Mouse (Mus musculus) forebrain, postnatal 0 days (tissue): ENCODE data around the gene Zfp3. TPM values are rescaled to one million over a fixed set of nuclear protein-coding genes. Genes with fewer than 3 reads are reported as not detected.

Experiments
- ATAC-seq: fragments of 200-750 bp; cut with Nextera tagmentation; 2 replicates; pipeline ENCODE4 v1.8.0; 2017; ENCODE audit warnings: mild to moderate bottlenecking, moderate library complexity
- DNase-seq: peaks from one replicate; pipeline ENCODE4 v3.0.0-alpha.2; 2015
- H3K27ac ChIP-seq: fragments of 300-500 bp; sonication (generic); 2 replicates; pipeline ENCODE4 v1.5.1; 2014; ENCODE audit warnings: low read depth, mild to moderate bottlenecking, antibody characterized with exemption, low read length, moderate library complexity, mixed read lengths
- H3K27me3 ChIP-seq: fragments of 300-500 bp; sonication (generic); 2 replicates; pipeline ENCODE4 v1.6.1; 2014; ENCODE audit warnings: mild to moderate bottlenecking, low read length, mixed read lengths; ENCODE audit not compliant: insufficient read depth
- H3K36me3 ChIP-seq: fragments of 300-500 bp; sonication (generic); 2 replicates; pipeline ENCODE4 v1.6.1; 2014; ENCODE audit warnings: mild to moderate bottlenecking, moderate library complexity; ENCODE audit not compliant: insufficient read depth
- H3K4me1 ChIP-seq: fragments of 300-500 bp; sonication (generic); 2 replicates; pipeline ENCODE4 v1.6.1; 2014; ENCODE audit warnings: antibody characterized with exemption; ENCODE audit not compliant: insufficient read depth
- H3K4me2 ChIP-seq: fragments of 300-500 bp; sonication (generic); 2 replicates; pipeline ENCODE4 v1.6.1; 2014; ENCODE audit warnings: low read depth, mild to moderate bottlenecking, moderate library complexity
- H3K4me3 ChIP-seq: fragments of 300-500 bp; sonication (generic); 2 replicates; pipeline ENCODE4 v1.5.1; 2014; ENCODE audit warnings: low read depth, low read length, mixed read lengths
- H3K9ac ChIP-seq: fragments of 300-500 bp; sonication (generic); 2 replicates; pipeline ENCODE4 v1.6.1; 2014; ENCODE audit warnings: mild to moderate bottlenecking
- H3K9me3 ChIP-seq: fragments of 300-500 bp; sonication (generic); 2 replicates; pipeline ENCODE4 v1.6.1; 2016; ENCODE audit warnings: low read length
- CTCF ChIP-seq: sonication (generic); IDR thresholded peaks from 2 replicates; pipeline ENCODE4 v1.5.1; 2016; ENCODE audit warnings: antibody characterized with exemption, control low read depth, low read depth
- WGBS: fragments of 180-500 bp; shearing (Covaris S2); extraction: QIAGEN DNeasy Blood & Tissue Kit; methylation state at CpG from one replicate; pipeline ENCODE4 v1.1.7; 2014; 5-methylcytosine and 5-hydroxymethylcytosine counted together
- microRNA-seq, 2 experiments: library from miRNA; unstranded; fragments of <30 nt; microRNA quantifications; one replicate each; pipeline ENCODE4; 2016
- polyA plus RNA-seq: library from polyadenylated mRNA; unstranded; fragments of >200 nt; fragmentation: Nextera tagmentation; extraction: Ambion mirVana; gene quantifications from 2 replicates; pipeline ENCODE4 v1.2.1, GENCODE M21; 2015
- total RNA-seq: library from RNA; depleted of rRNA; stranded (reverse); fragments of >200 nt; gene quantifications from 2 replicates; pipeline ENCODE4 v1.2.3, GENCODE M21; 2014; rRNA removed

The Zfp3 gene
- total and polyA plus RNA-seq, 2 experiments from 2014 or later, result 13.4 to 15.1 TPM

DNA sequence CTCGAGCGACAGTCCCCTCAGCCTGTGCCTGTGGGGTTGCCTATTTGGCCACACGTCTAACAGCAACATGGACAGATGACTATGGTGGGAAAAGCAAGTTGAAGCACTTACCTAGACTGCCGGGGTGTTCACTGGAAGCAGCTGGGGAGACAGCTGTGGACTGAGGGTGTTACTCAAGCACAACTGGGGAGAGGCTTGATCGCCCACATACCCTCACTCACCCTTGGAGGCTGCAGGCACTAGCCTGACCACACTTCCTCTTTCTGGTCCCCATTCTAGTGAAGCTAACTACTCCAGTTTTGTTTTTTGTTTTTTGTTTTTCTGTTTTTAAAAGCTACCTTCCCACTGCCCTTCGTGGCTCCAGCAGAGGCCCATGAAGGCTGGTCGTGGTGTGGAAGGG, 48.4 kb downstream of the Zfp3 start, which contains the start of gene Scimp:
Gene Scimp (minus strand): TSS at position 222 of the 400 bp plus-strand sequence.
- no peak within 1 kb of the TSS for H3K4me3 ChIP-seq
- TF ChIP-seq CTCF, result no peak

DNA sequence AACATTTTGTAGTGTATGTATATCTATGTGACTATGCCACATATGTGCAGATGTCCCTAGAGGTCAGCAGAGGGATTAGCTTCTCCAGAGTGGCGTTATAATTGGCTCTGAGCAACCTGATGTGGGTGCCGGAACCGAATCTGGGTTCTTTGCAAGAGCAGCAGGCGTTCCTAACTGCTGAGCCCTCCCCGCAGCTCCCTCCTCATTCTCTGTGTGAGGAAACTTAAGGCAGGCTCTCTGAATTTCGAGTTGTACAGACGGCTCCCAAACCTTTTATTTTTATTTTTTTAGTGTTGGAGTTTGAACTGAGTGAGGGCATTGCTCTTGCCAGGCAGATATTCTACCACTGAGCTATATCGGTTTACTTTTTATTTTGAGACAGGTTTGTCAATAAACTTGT, 51.1 kb downstream of the Zfp3 start:
- no peak for DNase-seq
- no peaks in the 10 kb centered on the region for H3K36me3 ChIP-seq
- no peaks in the 10 kb centered on the region for H3K9me3 ChIP-seq
- H3K4me3 ChIP-seq, result no peak overlapping the region
- no peaks in the 10 kb centered on the region for H3K27me3 ChIP-seq
- no peak overlapping the region for H3K9ac ChIP-seq
- H3K4me2 ChIP-seq, result no peak overlapping the region
- no peak overlapping the region for H3K27ac ChIP-seq
- no peaks in the 10 kb centered on the region for H3K4me1 ChIP-seq
- no peak for ATAC-seq
- TF ChIP-seq CTCF, result no peak
- WGBS, result 82% methylated on average over 8 of the region's 8 CpGs

More for the DNA sequence above, 48.4 kb downstream of the Zfp3 start, which contains the start of gene Scimp:
- Histone ChIP-seq H3K9ac (no peak within 1 kb of the TSS), H3K36me3 (no peaks in the 10 kb centered on the region), H3K4me1 (no peaks in the 10 kb centered on the region), H3K27ac (no peak within 1 kb of the TSS), H3K27me3 (no peaks in the 10 kb centered on the region), H3K4me2 (no peak within 1 kb of the TSS), H3K9me3 (no peaks in the 10 kb centered on the region)
- no peak for DNase-seq
- no peak for ATAC-seq
- WGBS, result 79% methylated on average over 7 of the region's 7 CpGs

DNA sequence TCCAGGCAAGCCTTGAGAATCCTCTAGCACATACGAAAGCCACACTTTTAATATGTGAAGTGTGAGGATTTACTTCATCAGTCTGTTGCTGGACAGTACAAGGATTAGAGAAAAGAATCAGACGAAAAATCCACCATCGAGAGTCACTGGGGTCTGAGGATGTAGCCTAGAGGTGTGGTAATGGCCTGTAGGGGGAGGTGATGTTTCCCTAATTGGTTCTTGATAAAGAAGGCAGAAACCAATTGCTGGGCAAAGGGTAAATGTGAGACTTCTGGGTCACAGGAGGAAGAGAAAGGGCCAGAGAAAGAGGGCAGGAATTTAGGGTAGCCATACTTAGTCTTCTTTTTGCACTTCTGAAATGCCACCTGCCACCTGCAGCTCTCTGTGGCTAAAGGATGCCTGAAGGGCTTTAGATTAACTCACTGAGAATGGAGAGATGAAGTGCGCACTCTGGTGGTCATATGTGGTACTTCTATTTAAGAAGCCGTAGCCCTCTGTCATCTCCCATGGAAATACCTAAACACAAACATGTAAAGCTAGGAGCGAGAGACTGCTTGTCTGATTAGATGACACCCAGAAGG, 51.6 kb downstream of the Zfp3 start:
- Histone ChIP-seq H3K4me2 (no peak overlapping the region), H3K4me3 (no peak overlapping the region), H3K4me1 (no peaks in the 10 kb centered on the region), H3K27ac (no peak overlapping the region), H3K9ac (no peak overlapping the region), H3K9me3 (no peaks in the 10 kb centered on the region), H3K36me3 (no peaks in the 10 kb centered on the region), H3K27me3 (no peaks in the 10 kb centered on the region)
- peak; percentile 42; the same call in 1 of the 2 replicates for ATAC-seq
- WGBS, result 21% methylated on average over 6 of the region's 6 CpGs
- peak; percentile 75 for DNase-seq
- peak; percentile 83 for TF ChIP-seq CTCF

DNA sequence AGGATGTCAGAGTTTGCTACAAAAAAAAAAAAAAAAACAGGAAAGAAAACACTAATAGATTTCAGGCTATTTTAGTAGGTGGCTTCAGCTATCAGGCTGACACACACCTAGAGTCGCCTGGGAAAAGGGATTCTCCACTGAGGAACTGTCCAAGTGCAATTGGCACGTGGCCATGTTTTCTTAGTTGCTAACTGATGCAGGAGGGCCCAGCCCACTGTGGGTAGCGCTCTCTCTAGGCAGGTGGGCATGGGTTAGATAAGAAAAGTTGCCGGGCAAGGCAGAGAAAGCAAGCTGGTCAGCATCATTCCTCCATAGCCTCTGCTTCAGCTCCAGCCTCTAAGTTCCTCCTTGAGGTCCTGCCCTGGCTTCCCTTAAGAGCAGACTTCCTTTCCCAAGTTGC, 52.8 kb downstream of the Zfp3 start:
- no peaks in the 10 kb centered on the region for H3K4me1 ChIP-seq
- no peak overlapping the region for H3K4me3 ChIP-seq
- H3K27me3 ChIP-seq, result no peaks in the 10 kb centered on the region
- DNase-seq (no peak), ATAC-seq (no peak)
- H3K27ac ChIP-seq, result no peak overlapping the region
- H3K36me3 ChIP-seq, result no peaks in the 10 kb centered on the region
- no peak overlapping the region for H3K9ac ChIP-seq
- 72% methylated on average over 4 of the region's 4 CpGs for WGBS
- H3K9me3 ChIP-seq, result no peaks in the 10 kb centered on the region
- H3K4me2 ChIP-seq, result no peak overlapping the region
- no peak for TF ChIP-seq CTCF

DNA sequence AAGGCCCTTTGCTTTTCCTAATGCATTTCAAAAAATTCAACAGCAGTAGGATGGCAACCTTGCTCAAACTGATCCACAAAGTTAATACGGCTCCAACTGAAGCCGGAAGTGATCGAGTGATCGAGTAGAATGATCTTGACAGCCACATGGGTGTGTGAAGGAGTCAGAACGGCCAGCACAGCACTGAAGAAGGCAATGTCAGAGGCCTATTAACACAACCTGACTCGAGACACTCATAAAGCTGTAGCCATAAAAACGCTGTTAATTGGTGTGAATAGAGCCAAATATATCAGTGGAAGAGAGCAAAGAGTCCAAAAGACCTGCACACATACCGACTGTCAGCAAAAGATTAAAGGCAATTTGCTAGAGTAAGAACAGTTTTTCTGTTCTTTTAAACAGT, 56.1 kb downstream of the Zfp3 start:
- Histone ChIP-seq H3K4me3 (no peak overlapping the region), H3K4me2 (no peak overlapping the region), H3K9ac (no peak overlapping the region), H3K9me3 (no peaks in the 10 kb centered on the region), H3K27ac (no peak overlapping the region), H3K4me1 (no peaks in the 10 kb centered on the region), H3K36me3 (no peaks in the 10 kb centered on the region), H3K27me3 (no peaks in the 10 kb centered on the region)
- WGBS, result 82% methylated on average over 8 of the region's 8 CpGs
- no peak for TF ChIP-seq CTCF
- no peak for DNase-seq
- ATAC-seq, result no peak

DNA sequence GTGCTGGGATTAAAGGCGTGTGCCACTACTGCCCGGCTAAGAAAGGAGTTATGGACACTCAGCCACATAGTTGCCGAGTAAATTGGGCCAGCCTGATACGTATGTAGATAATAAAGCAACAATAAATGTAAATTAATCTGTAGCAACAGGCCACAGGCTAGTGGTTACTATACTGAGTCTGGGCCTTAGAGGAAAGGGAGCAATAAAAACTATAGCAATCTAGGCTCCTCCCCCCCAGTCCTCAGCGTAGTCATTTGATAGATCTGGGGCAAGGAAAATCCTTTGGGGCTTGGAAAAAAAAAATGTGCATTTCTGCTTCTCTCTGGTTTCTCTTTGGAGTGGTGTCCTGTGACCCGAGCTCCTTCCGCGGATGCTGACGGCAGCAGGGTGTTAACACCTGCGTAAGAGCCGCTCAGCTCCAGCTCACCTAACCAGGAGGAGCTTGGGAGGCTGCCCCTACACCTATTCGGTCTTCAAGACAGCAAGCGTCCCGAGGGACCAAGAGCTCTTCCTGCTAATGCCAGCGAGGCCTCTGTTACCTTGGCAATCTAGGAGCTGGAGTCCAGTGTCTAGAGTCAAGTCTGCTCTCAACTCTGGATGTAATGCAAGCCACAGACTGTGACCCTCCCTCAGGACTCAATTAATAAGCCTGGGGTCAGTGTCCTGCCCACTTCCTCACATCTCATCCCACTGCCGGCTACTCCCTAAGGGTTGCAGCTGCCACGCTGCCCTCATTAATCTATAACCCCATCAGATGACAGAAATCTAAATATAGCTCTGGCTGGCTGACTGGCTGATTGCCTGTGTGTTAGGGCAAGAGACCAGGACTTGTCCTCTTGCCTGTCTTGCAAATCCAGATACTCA, 58.0 kb downstream of the Zfp3 start:
- no peak overlapping the region for H3K4me3 ChIP-seq
- no peak for TF ChIP-seq CTCF
- no peak for ATAC-seq
- H3K36me3 ChIP-seq, result no peaks in the 10 kb centered on the region
- H3K4me2 ChIP-seq, result no peak overlapping the region
- no peaks in the 10 kb centered on the region for H3K9me3 ChIP-seq
- H3K27me3 ChIP-seq, result no peaks in the 10 kb centered on the region
- WGBS, result 71% methylated on average over 17 of the region's 17 CpGs
- H3K9ac ChIP-seq, result no peak overlapping the region
- H3K4me1 ChIP-seq, result no peaks in the 10 kb centered on the region
- no peak overlapping the region for H3K27ac ChIP-seq
- DNase-seq, result no peak

Small RNA genes within 50 kb of the gene (microRNA-seq; reads per million reads assigned to microRNA genes)
- 0 reads per million in 2 experiments for gene Gm22760

Other genes starting within 250 kb of the Zfp3 start
- not detected in 2 replicates for gene Vmo1, start 249.6 kb upstream of the Zfp3 start, total RNA-seq
- 0.24 TPM in 1 of 2 replicates, not detected in the other for gene Vmo1, start 249.6 kb upstream of the Zfp3 start, polyA plus RNA-seq
- not detected in 2 replicates for gene Gltpd2, start 245.0 kb upstream of the Zfp3 start, total RNA-seq
- gene Gltpd2, start 245.0 kb upstream of the Zfp3 start, polyA plus RNA-seq, result 0.18 and 0.25 TPM in 2 replicates
- 428 and 451 TPM in 2 replicates for gene Psmb6, start 238.8 kb upstream of the Zfp3 start, total RNA-seq
- gene Psmb6, start 238.8 kb upstream of the Zfp3 start, polyA plus RNA-seq, result 820 and 1,026 TPM in 2 replicates
- not detected in 2 replicates for gene Gm40193, start 231.3 kb upstream of the Zfp3 start, total RNA-seq
- gene Gm40193, start 231.3 kb upstream of the Zfp3 start, polyA plus RNA-seq, result not detected in 2 replicates
- gene Pld2, start 224.1 kb upstream of the Zfp3 start, total RNA-seq, result 33.7 and 40.5 TPM in 2 replicates
- 8.4 and 11.6 TPM in 2 replicates for gene Pld2, start 224.1 kb upstream of the Zfp3 start, polyA plus RNA-seq
- gene Mink1, start 201.3 kb upstream of the Zfp3 start, total RNA-seq, result 63.5 and 81.2 TPM in 2 replicates
- 9.5 and 15.0 TPM in 2 replicates for gene Mink1, start 201.3 kb upstream of the Zfp3 start, polyA plus RNA-seq
- 0.31 and 0.48 TPM in 2 replicates for gene 4930544D05Rik, start 148.4 kb upstream of the Zfp3 start, total RNA-seq
- not detected in 2 replicates for gene 4930544D05Rik, start 148.4 kb upstream of the Zfp3 start, polyA plus RNA-seq
- gene Chrne, start 145.0 kb upstream of the Zfp3 start, total RNA-seq, result 0.92 TPM in 1 of 2 replicates, not detected in the other
- gene Chrne, start 145.0 kb upstream of the Zfp3 start, polyA plus RNA-seq, result 0.58 and 1.0 TPM in 2 replicates
- gene Gp1ba, start 125.1 kb upstream of the Zfp3 start, total RNA-seq, result 0.10 TPM in 1 of 2 replicates, not detected in the other
- 0.08 and 0.18 TPM in 2 replicates for gene Gp1ba, start 125.1 kb upstream of the Zfp3 start, polyA plus RNA-seq
- gene Rnf167, start 117.0 kb upstream of the Zfp3 start, total RNA-seq, result 63.2 and 76.4 TPM in 2 replicates
- 102 and 109 TPM in 2 replicates for gene Rnf167, start 117.0 kb upstream of the Zfp3 start, polyA plus RNA-seq
- 133 and 134 TPM in 2 replicates for gene Slc25a11, start 116.7 kb upstream of the Zfp3 start, total RNA-seq
- gene Slc25a11, start 116.7 kb upstream of the Zfp3 start, polyA plus RNA-seq, result 151 and 160 TPM in 2 replicates
- 386 and 408 TPM in 2 replicates for gene Pfn1, start 109.6 kb upstream of the Zfp3 start, total RNA-seq
- 687 and 843 TPM in 2 replicates for gene Pfn1, start 109.6 kb upstream of the Zfp3 start, polyA plus RNA-seq
- 7.4 and 14.6 TPM in 2 replicates for gene Eno3, start 107.0 kb upstream of the Zfp3 start, total RNA-seq
- 4.3 and 5.5 TPM in 2 replicates for gene Eno3, start 107.0 kb upstream of the Zfp3 start, polyA plus RNA-seq
- 49.2 and 57.1 TPM in 2 replicates for gene Spag7, start 94.8 kb upstream of the Zfp3 start, total RNA-seq
- gene Spag7, start 94.8 kb upstream of the Zfp3 start, polyA plus RNA-seq, result 56.6 and 116 TPM in 2 replicates
- 12.8 and 17.3 TPM in 2 replicates for gene Camta2, start 76.1 kb upstream of the Zfp3 start, total RNA-seq
- 11.1 and 17.7 TPM in 2 replicates for gene Camta2, start 76.1 kb upstream of the Zfp3 start, polyA plus RNA-seq
- gene Inca1, start 64.1 kb upstream of the Zfp3 start, total RNA-seq, result 0.62 and 0.69 TPM in 2 replicates
- 1.5 and 2.1 TPM in 2 replicates for gene Inca1, start 64.1 kb upstream of the Zfp3 start, polyA plus RNA-seq
- 16.8 and 25.9 TPM in 2 replicates for gene Kif1c, start 63.7 kb upstream of the Zfp3 start, total RNA-seq
- 1.1 and 1.2 TPM in 2 replicates for gene Kif1c, start 63.7 kb upstream of the Zfp3 start, polyA plus RNA-seq
- not detected in 2 replicates for gene Scimp, start 48.4 kb downstream of the Zfp3 start, total RNA-seq
- 0.15 TPM in 1 of 2 replicates, not detected in the other for gene Scimp, start 48.4 kb downstream of the Zfp3 start, polyA plus RNA-seq
- gene Rabep1, start 80.6 kb downstream of the Zfp3 start, total RNA-seq, result 107 and 109 TPM in 2 replicates
- 81.5 and 103 TPM in 2 replicates for gene Rabep1, start 80.6 kb downstream of the Zfp3 start, polyA plus RNA-seq
- 98.1 and 103 TPM in 2 replicates for gene Nup88, start 205.8 kb downstream of the Zfp3 start, total RNA-seq
- gene Nup88, start 205.8 kb downstream of the Zfp3 start, polyA plus RNA-seq, result 101 and 102 TPM in 2 replicates
- 24.7 and 44.0 TPM in 2 replicates for gene Rpain, start 206.0 kb downstream of the Zfp3 start, total RNA-seq
- 54.7 and 61.9 TPM in 2 replicates for gene Rpain, start 206.0 kb downstream of the Zfp3 start, polyA plus RNA-seq
- gene C1qbp, start 218.8 kb downstream of the Zfp3 start, total RNA-seq, result 19.5 and 24.3 TPM in 2 replicates
- 225 and 233 TPM in 2 replicates for gene C1qbp, start 218.8 kb downstream of the Zfp3 start, polyA plus RNA-seq
- gene Dhx33, start 240.2 kb downstream of the Zfp3 start, total RNA-seq, result 25.8 and 26.7 TPM in 2 replicates
- 7.4 and 9.7 TPM in 2 replicates for gene Dhx33, start 240.2 kb downstream of the Zfp3 start, polyA plus RNA-seq